Mouse (Mus musculus) CH12.LX (cell line): ENCODE measurements at regions not wholly inside any gene's neighbourhood (a gene's known extent, or its start where the extent isn't known, plus 50 kb on each side); places are given as distances from the start of the nearest gene placed in this dataset.

Experiments used
- DNase-seq: peaks from one replicate; pipeline ENCODE4 v3.0.0-alpha.2; 2013; ENCODE audit errors: extremely low read depth
- H3K27ac ChIP-seq: 2 replicates; pipeline ENCODE4 v1.5.1; 2012; ENCODE audit warnings: low read depth, mild to moderate bottlenecking, control low read depth, moderate library complexity; ENCODE audit not compliant: insufficient read depth
- H3K27me3 ChIP-seq: replicated peaks from 2 replicates; pipeline ENCODE3; 2012; ENCODE audit warnings: inconsistent platforms
- H3K36me3 ChIP-seq, 2 experiments: replicated peaks in 1 of 2; 2 replicates each; pipeline versions ENCODE3 to v1.6.1; 2012; ENCODE audit warnings: inconsistent platforms in 1 of 2, low read length in 1 of 2, mild to moderate bottlenecking in 1 of 2, mixed read lengths in 1 of 2, moderate library complexity in 1 of 2; ENCODE audit not compliant: control insufficient read depth in 1 of 2, insufficient read depth in 1 of 2
- H3K4me1 ChIP-seq, 2 experiments: 2 replicates each; pipeline ENCODE4 v1.6.1; 2012; ENCODE audit warnings: inconsistent platforms in 1 of 2, moderate library complexity in 1 of 2; ENCODE audit not compliant: insufficient read depth in 2 of 2, control insufficient read depth in 1 of 2
- H3K4me2 ChIP-seq: 2 replicates; pipeline ENCODE4 v1.6.1; 2012; ENCODE audit warnings: low read depth, mild to moderate bottlenecking, control low read depth; ENCODE audit not compliant: poor library complexity, insufficient read depth, severe bottlenecking
- H3K4me3 ChIP-seq, 3 experiments: fragments of 150-350 bp in 1 of 3; sonication (generic) in 1 of 3; replicated peaks in 1 of 3; 2 replicates each; pipeline versions ENCODE3 to v1.5.1; 2011 to 2012; ENCODE audit warnings: low read depth in 2 of 3, low read length in 2 of 3, mild to moderate bottlenecking in 2 of 3, moderate library complexity in 2 of 3, control low read depth in 1 of 3, improper control_type of control experiment in 1 of 3, inconsistent platforms in 1 of 3, mixed read lengths in 1 of 3; ENCODE audit not compliant: poor library complexity in 1 of 3
- H3K79me2 ChIP-seq: replicated peaks from 2 replicates; pipeline ENCODE4 v1.6.1; 2012; ENCODE audit warnings: mild to moderate bottlenecking, moderate library complexity; ENCODE audit not compliant: control insufficient read depth, poor library complexity, insufficient read depth, severe bottlenecking; ENCODE audit errors: extremely low read depth
- H3K9ac ChIP-seq: 2 replicates; pipeline ENCODE4 v1.6.1; 2012; ENCODE audit warnings: low read depth, mild to moderate bottlenecking, control low read depth, moderate library complexity; ENCODE audit not compliant: insufficient read depth
- H3K9me3 ChIP-seq: replicated peaks from 2 replicates; pipeline ENCODE3; 2012; ENCODE audit warnings: low read length, inconsistent platforms, mixed read lengths
- CHD1 ChIP-seq: IDR thresholded peaks from 2 replicates; pipeline ENCODE4 v1.6.1; 2012; ENCODE audit warnings: low read depth, low read length, improper control_type of control experiment, inconsistent platforms
- CHD2 ChIP-seq: IDR thresholded peaks from 2 replicates; pipeline ENCODE4 v1.6.1; 2011; ENCODE audit warnings: low read length, improper control_type of control experiment
- E2F4 ChIP-seq: IDR thresholded peaks from 2 replicates; pipeline ENCODE4 v1.6.1; 2011; ENCODE audit warnings: low read depth, low read length, improper control_type of control experiment; ENCODE audit not compliant: insufficient replicate concordance
- GABPA ChIP-seq: IDR thresholded peaks from 2 replicates; pipeline ENCODE4 v1.6.1; 2012; ENCODE audit warnings: low read depth, low read length, improper control_type of control experiment, inconsistent platforms; ENCODE audit not compliant: insufficient replicate concordance
- IRF4 ChIP-seq: IDR thresholded peaks from 2 replicates; pipeline ENCODE4 v1.6.1; 2014; ENCODE audit warnings: low read depth, mild to moderate bottlenecking, inconsistent platforms, low read length, improper control_type of control experiment
- JUND ChIP-seq: conservative IDR thresholded peaks from 2 replicates; pipeline ENCODE4 v1.6.1; 2011; ENCODE audit warnings: low read depth, low read length, improper control_type of control experiment
- KAT2A ChIP-seq: IDR thresholded peaks from 2 replicates; pipeline ENCODE4 v1.6.1; 2012; ENCODE audit warnings: low read length, improper control_type of control experiment, inconsistent platforms; ENCODE audit not compliant: insufficient replicate concordance
- MAFK ChIP-seq: IDR thresholded peaks from 2 replicates; pipeline ENCODE4 v1.6.1; 2011; ENCODE audit warnings: low read length, improper control_type of control experiment; ENCODE audit not compliant: insufficient replicate concordance
- MAZ ChIP-seq: IDR thresholded peaks from 2 replicates; pipeline ENCODE4 v1.6.1; 2012; ENCODE audit warnings: low read depth, mild to moderate bottlenecking, inconsistent platforms, low read length, improper control_type of control experiment, moderate library complexity
- MEF2A ChIP-seq: IDR thresholded peaks from 2 replicates; pipeline ENCODE4 v1.6.1; 2014; ENCODE audit warnings: low read depth, mild to moderate bottlenecking, inconsistent platforms, low read length, improper control_type of control experiment, borderline replicate concordance
- MXI1 ChIP-seq: IDR thresholded peaks from 2 replicates; pipeline ENCODE4 v1.6.1; 2011; ENCODE audit warnings: mild to moderate bottlenecking, low read depth, low read length, improper control_type of control experiment
- MYC ChIP-seq: IDR thresholded peaks from 2 replicates; pipeline ENCODE4 v1.6.1; 2011; ENCODE audit warnings: low read depth, mild to moderate bottlenecking, improper control_type of control experiment, low read length
- NRF1 ChIP-seq: IDR thresholded peaks from 2 replicates; pipeline ENCODE4 v1.6.1; 2014; ENCODE audit warnings: low read depth, mild to moderate bottlenecking, inconsistent platforms, low read length, improper control_type of control experiment, moderate library complexity
- PAX5 ChIP-seq: IDR thresholded peaks from 2 replicates; pipeline ENCODE4 v1.6.1; 2012; ENCODE audit warnings: low read length, inconsistent platforms, mixed read lengths
- POLR2A ChIP-seq: IDR thresholded peaks from 2 replicates; pipeline ENCODE4 v1.6.1; 2011; ENCODE audit warnings: low read depth, mild to moderate bottlenecking, improper control_type of control experiment, low read length
- POLR2AphosphoS2 ChIP-seq: IDR thresholded peaks from 2 replicates; pipeline ENCODE4 v1.6.1; 2011; ENCODE audit warnings: low read depth, low read length, improper control_type of control experiment
- RCOR1 ChIP-seq: conservative IDR thresholded peaks from 2 replicates; pipeline ENCODE4 v1.6.1; 2012; ENCODE audit warnings: low read depth, mild to moderate bottlenecking, inconsistent platforms, low read length, improper control_type of control experiment
- SIN3A ChIP-seq: IDR thresholded peaks from 2 replicates; pipeline ENCODE4 v1.6.1; 2012; ENCODE audit warnings: low read length, improper control_type of control experiment, inconsistent platforms
- SMC3 ChIP-seq: IDR thresholded peaks from 2 replicates; pipeline ENCODE4 v1.6.1; 2011; ENCODE audit warnings: low read depth, low read length, improper control_type of control experiment
- TBP ChIP-seq: conservative IDR thresholded peaks from 2 replicates; pipeline ENCODE4 v1.6.1; 2011; ENCODE audit warnings: low read depth, low read length, improper control_type of control experiment
- UBTF ChIP-seq: IDR thresholded peaks from 2 replicates; pipeline ENCODE4 v1.6.1; 2012; ENCODE audit warnings: low read depth, mild to moderate bottlenecking, inconsistent platforms, low read length, improper control_type of control experiment, moderate library complexity
- USF1 ChIP-seq: IDR thresholded peaks from 2 replicates; pipeline ENCODE4 v1.6.1; 2014; ENCODE audit warnings: low read depth, mild to moderate bottlenecking, inconsistent platforms, low read length, improper control_type of control experiment
- ZMIZ1 ChIP-seq: IDR thresholded peaks from 2 replicates; pipeline ENCODE4 v1.6.1; 2012; ENCODE audit warnings: low read depth, mild to moderate bottlenecking, inconsistent platforms, low read length, improper control_type of control experiment
- ZNF384 ChIP-seq: IDR thresholded peaks from 2 replicates; pipeline ENCODE4 v1.6.1; 2012; ENCODE audit warnings: low read depth, low read length, improper control_type of control experiment, inconsistent platforms
- dilution Hi-C: fragments of 300-500 bp; cut with MboI; formaldehyde crosslinking; loops from 2 replicates; pipeline ENCODE4 v1.14.3; 2020; ENCODE audit warnings: low sequenced_read_pairs; ENCODE audit not compliant: extremely low pct_unique_long_range_greater_than_20kb, extremely low pct_ligation_motif_present
- in situ Hi-C: fragments of 300-500 bp; cut with MboI; formaldehyde crosslinking; loops from 3 replicates; pipeline ENCODE4 v1.14.3; 2019; ENCODE audit warnings: low sequenced_read_pairs, low pct_ligation_motif_present, low pct_unique_long_range_greater_than_20kb, mixed read lengths

- Histone ChIP-seq H3K9me3 (no peaks in the 10 kb centered on the region), H3K9ac (no peak overlapping the region), H3K4me2 (no peak overlapping the region), H3K27me3 (no peaks in the 10 kb centered on the region), H3K79me2 (no peaks in the 10 kb centered on the region), H3K4me3 (no peak overlapping the region), H3K36me3 (no peaks in the 10 kb centered on the region), H3K4me1 (peaks cover 12 to 50% of the 10 kb centered on the region in 2 experiments), H3K27ac (no peak overlapping the region)
- DNase-seq, result no peak
- dilution Hi-C loops (no loop called here), in situ Hi-C loops (no loop called here)
- TF ChIP-seq RCOR1 (no peak), IRF4 (no peak), JUND (no peak), MYC (no peak), E2F4 (no peak), CHD2 (no peak), GABPA (no peak)
These were observed 95.4 kb downstream of the Zfp36l1 start for GRCm38 (mm10) chr12:80017376-80017929.

- dilution Hi-C loops, result no loop called here
- in situ Hi-C loops, result no loop called here
These were observed 96.9 kb downstream of the Zfp36l1 start for GRCm38 (mm10) chr12:80015938-80016337.

GRCm38 (mm10) chr12:80014598-80014983 lies 98.2 kb downstream of the Zfp36l1 start:
- no peaks in the 10 kb centered on the region for H3K36me3 ChIP-seq
- no peak for DNase-seq
- no peaks in the 10 kb centered on the region for H3K9me3 ChIP-seq
- no peak overlapping the region for H3K27ac ChIP-seq
- in situ Hi-C loops (no loop called here), dilution Hi-C loops (no loop called here)
- TF ChIP-seq SIN3A (no peak), NRF1 (no peak), MEF2A (no peak), CHD1 (no peak), POLR2A (no peak), ZNF384 (no peak), POLR2AphosphoS2 (no peak), PAX5 (no peak), CHD2 (no peak), E2F4 (no peak), SMC3 (no peak), MAFK (no peak), MXI1 (no peak), USF1 (no peak), TBP (no peak), MAZ (no peak), KAT2A (no peak)
- H3K4me2 ChIP-seq, result no peak overlapping the region
- H3K79me2 ChIP-seq, result no peaks in the 10 kb centered on the region
- H3K4me1 ChIP-seq, result peaks cover 7 to 47% of the 10 kb centered on the region in 2 experiments
- no peaks in the 10 kb centered on the region for H3K27me3 ChIP-seq
- no peak overlapping the region for H3K4me3 ChIP-seq
- no peak overlapping the region for H3K9ac ChIP-seq

More at GRCm38 (mm10) chr12:80015938-80016337, 96.9 kb downstream of the Zfp36l1 start:
- Histone ChIP-seq H3K4me3 (no peak overlapping the region), H3K36me3 (no peaks in the 10 kb centered on the region), H3K9me3 (no peaks in the 10 kb centered on the region), H3K27me3 (no peaks in the 10 kb centered on the region), H3K27ac (no peak overlapping the region), H3K79me2 (no peaks in the 10 kb centered on the region), H3K4me1 (peaks cover 6 to 48% of the 10 kb centered on the region in 2 experiments), H3K9ac (no peak overlapping the region), H3K4me2 (no peak overlapping the region)
- DNase-seq, result no peak
- no peak for TF ChIP-seq UBTF
- TF ChIP-seq ZMIZ1, result no peak
